Mouse (Mus musculus) right cerebral cortex, postnatal 25 days (tissue): Measurements from ENCODE around the gene Ins1.

Experiments used
- DNase-seq: peaks from one replicate; pipeline ENCODE4 v3.0.0; 2022

Ins1 gene

GRCm38 (mm10) chr19:52263997-52264396, at the start of gene Ins1:
TSS of gene Ins1 (plus strand) at chr19:52264297.
- DNase-seq, result no peak
